Mouse (Mus musculus): Measurements from ENCODE around the gene Olfr1412. TPM values are rescaled to one million over a fixed set of nuclear protein-coding genes. Genes with fewer than 3 reads are reported as not detected.

The Olfr1412 gene
- polyA plus RNA-seq (2016; fragmentation: Nextera tagmentation; extraction: Ambion mirVana), result not detected in 2 replicates

- Histone ChIP-seq H3K27me3 (ENCODE audit: insufficient read depth, poor library complexity, severe bottlenecking) (no peaks in the 10 kb centered on the region), H3K27ac (no peak within 1 kb of the TSS), H3K36me3 (no peaks in the 10 kb centered on the region), H3K4me3 (no peak within 1 kb of the TSS), H3K4me1 (no peaks in the 10 kb centered on the region), H3K9me3 (no peaks in the 10 kb centered on the region)
- WGBS, result 77% methylated on average over 2 of the region's 2 CpGs
- no peak for DNase-seq (ENCODE audit: low spot score)
These were observed at the start of gene Olfr1412 for GRCm38 (mm10) chr1:92585479-92585878. Gene Olfr1412 (plus strand): TSS chr1:92585779.

- H3K4me1 ChIP-seq, result no peaks in the 10 kb centered on the region
- H3K27me3 ChIP-seq (ENCODE audit: insufficient read depth, poor library complexity, severe bottlenecking), result no peaks in the 10 kb centered on the region
- no peaks in the 10 kb centered on the region for H3K9me3 ChIP-seq
- no peak for DNase-seq (ENCODE audit: low spot score)
- H3K4me3 ChIP-seq, result no peak overlapping the region
- H3K36me3 ChIP-seq, result no peaks in the 10 kb centered on the region
- H3K27ac ChIP-seq, result no peak overlapping the region
- 35% methylated on average over 5 of the region's 5 CpGs for WGBS
These were observed 48.6 kb upstream of the Olfr1412 start for GRCm38 (mm10) chr1:92536972-92537371.

GRCm38 (mm10) chr1:92539071-92539470 is 46.5 kb upstream of the Olfr1412 start:
- Histone ChIP-seq H3K27ac (no peak overlapping the region), H3K36me3 (no peaks in the 10 kb centered on the region), H3K4me3 (no peak overlapping the region), H3K9me3 (no peaks in the 10 kb centered on the region), H3K27me3 (ENCODE audit: insufficient read depth, poor library complexity, severe bottlenecking) (no peaks in the 10 kb centered on the region), H3K4me1 (no peaks in the 10 kb centered on the region)
- 42% methylated on average over 2 of the region's 2 CpGs for WGBS
- no peak for DNase-seq (ENCODE audit: low spot score)

GRCm38 (mm10) chr1:92545929-92546328 is 39.6 kb upstream of the Olfr1412 start:
- Histone ChIP-seq H3K4me1 (no peaks in the 10 kb centered on the region), H3K9me3 (no peaks in the 10 kb centered on the region), H3K4me3 (no peak overlapping the region), H3K27ac (no peak overlapping the region), H3K36me3 (no peaks in the 10 kb centered on the region), H3K27me3 (ENCODE audit: insufficient read depth, poor library complexity, severe bottlenecking) (no peaks in the 10 kb centered on the region)
- 80% methylated on average over 2 of the region's 2 CpGs for WGBS
- DNase-seq (ENCODE audit: low spot score), result no peak

GRCm38 (mm10) chr1:92571022-92571421 is 14.6 kb upstream of the Olfr1412 start, which contains the start of gene Olfr1413:
Gene Olfr1413 (plus strand): TSS chr1:92571322.
- DNase-seq (ENCODE audit: low spot score), result no peak
- no peak within 1 kb of the TSS for H3K4me3 ChIP-seq
- no peak within 1 kb of the TSS for H3K27ac ChIP-seq
- no peaks in the 10 kb centered on the region for H3K9me3 ChIP-seq
- 73% methylated on average over 3 of the region's 3 CpGs for WGBS
- no peaks in the 10 kb centered on the region for H3K36me3 ChIP-seq
- H3K27me3 ChIP-seq (ENCODE audit: insufficient read depth, poor library complexity, severe bottlenecking), result no peaks in the 10 kb centered on the region
- H3K4me1 ChIP-seq, result no peaks in the 10 kb centered on the region

- DNase-seq (ENCODE audit: low spot score), result no peak
- Histone ChIP-seq H3K9me3 (no peaks in the 10 kb centered on the region), H3K27ac (no peak within 1 kb of the TSS), H3K4me3 (no peak within 1 kb of the TSS), H3K4me1 (no peaks in the 10 kb centered on the region), H3K36me3 (no peaks in the 10 kb centered on the region), H3K27me3 (ENCODE audit: insufficient read depth, poor library complexity, severe bottlenecking) (no peaks in the 10 kb centered on the region)
These were observed 8.5 kb downstream of the Olfr1412 start, which contains the start of gene Olfr1411 for GRCm38 (mm10) chr1:92594111-92594510. Gene Olfr1411 (plus strand): TSS chr1:92594411.

GRCm38 (mm10) chr1:92596019-92596418 is 10.4 kb downstream of the Olfr1412 start:
- Histone ChIP-seq H3K36me3 (no peaks in the 10 kb centered on the region), H3K27ac (no peak overlapping the region), H3K4me3 (no peak overlapping the region), H3K27me3 (ENCODE audit: insufficient read depth, poor library complexity, severe bottlenecking) (no peaks in the 10 kb centered on the region), H3K9me3 (no peaks in the 10 kb centered on the region), H3K4me1 (no peaks in the 10 kb centered on the region)
- 71% methylated on average over 3 of the region's 3 CpGs for WGBS
- DNase-seq (ENCODE audit: low spot score), result no peak

GRCm38 (mm10) chr1:92605482-92605881 is 19.9 kb downstream of the Olfr1412 start, which contains the start of gene Olfr1410:
Gene Olfr1410 (plus strand): TSS chr1:92605782.
- Histone ChIP-seq H3K27ac (no peak within 1 kb of the TSS), H3K4me1 (no peaks in the 10 kb centered on the region), H3K36me3 (no peaks in the 10 kb centered on the region), H3K9me3 (no peaks in the 10 kb centered on the region), H3K4me3 (no peak within 1 kb of the TSS), H3K27me3 (ENCODE audit: insufficient read depth, poor library complexity, severe bottlenecking) (0 out of 2 replicates have a peak, but pooled peaks cover 4% of the 10 kb centered on the region)
- peak; percentile 51 for DNase-seq (ENCODE audit: low spot score)
- 82% methylated on average over 1 of the region's 1 CpGs for WGBS

- Histone ChIP-seq H3K4me3 (no peak overlapping the region), H3K27me3 (ENCODE audit: insufficient read depth, poor library complexity, severe bottlenecking) (peaks cover 7% of the 10 kb centered on the region; the same call in 1 of the 2 replicates), H3K36me3 (no peaks in the 10 kb centered on the region), H3K9me3 (no peaks in the 10 kb centered on the region), H3K4me1 (no peaks in the 10 kb centered on the region), H3K27ac (no peak overlapping the region)
- WGBS, result 68% methylated on average over 4 of the region's 4 CpGs
- DNase-seq (ENCODE audit: low spot score), result peak; percentile 70
These were observed 22.1 kb downstream of the Olfr1412 start for GRCm38 (mm10) chr1:92607711-92608110.

- peak; percentile 72 for DNase-seq (ENCODE audit: low spot score)
- Histone ChIP-seq H3K36me3 (no peaks in the 10 kb centered on the region), H3K9me3 (no peaks in the 10 kb centered on the region), H3K4me3 (no peak overlapping the region), H3K27ac (no peak overlapping the region), H3K4me1 (no peaks in the 10 kb centered on the region), H3K27me3 (ENCODE audit: insufficient read depth, poor library complexity, severe bottlenecking) (peaks cover 7% of the 10 kb centered on the region; the same call in 1 of the 2 replicates)
- 5% methylated on average over 5 of the region's 5 CpGs for WGBS
These were observed 25.4 kb downstream of the Olfr1412 start for GRCm38 (mm10) chr1:92611008-92611407.

GRCm38 (mm10) chr1:92613175-92613574 is 27.6 kb downstream of the Olfr1412 start:
- Histone ChIP-seq H3K27me3 (ENCODE audit: insufficient read depth, poor library complexity, severe bottlenecking) (peaks cover 13% of the 10 kb centered on the region; the same call in 1 of the 2 replicates), H3K4me3 (no peak overlapping the region), H3K36me3 (no peaks in the 10 kb centered on the region), H3K4me1 (no peaks in the 10 kb centered on the region), H3K27ac (no peak overlapping the region), H3K9me3 (no peaks in the 10 kb centered on the region)
- WGBS, result 47% methylated on average over 4 of the region's 4 CpGs
- DNase-seq (ENCODE audit: low spot score), result no peak

GRCm38 (mm10) chr1:92614516-92614915 is 28.9 kb downstream of the Olfr1412 start:
- DNase-seq (ENCODE audit: low spot score), result no peak
- Histone ChIP-seq H3K9me3 (no peaks in the 10 kb centered on the region), H3K4me1 (no peaks in the 10 kb centered on the region), H3K27me3 (ENCODE audit: insufficient read depth, poor library complexity, severe bottlenecking) (peaks cover 19% of the 10 kb centered on the region; the same call in 1 of the 2 replicates), H3K4me3 (no peak overlapping the region), H3K27ac (no peak overlapping the region), H3K36me3 (no peaks in the 10 kb centered on the region)
- WGBS, result 16% methylated on average over 1 of the region's 1 CpGs

GRCm38 (mm10) chr1:92616046-92616445 is 30.5 kb downstream of the Olfr1412 start:
- 69% methylated on average over 1 of the region's 1 CpGs for WGBS
- H3K4me1 ChIP-seq, result no peaks in the 10 kb centered on the region

GRCm38 (mm10) chr1:92617488-92617887 is 31.9 kb downstream of the Olfr1412 start, which contains the start of gene Olfr12:
Gene Olfr12 (plus strand): TSS chr1:92617788.
- Histone ChIP-seq H3K27ac (no peak within 1 kb of the TSS), H3K4me3 (no peak within 1 kb of the TSS), H3K36me3 (no peaks in the 10 kb centered on the region), H3K9me3 (no peaks in the 10 kb centered on the region), H3K27me3 (ENCODE audit: insufficient read depth, poor library complexity, severe bottlenecking) (peaks cover 19% of the 10 kb centered on the region), H3K4me1 (no peaks in the 10 kb centered on the region)
- 74% methylated on average over 2 of the region's 2 CpGs for WGBS
- no peak for DNase-seq (ENCODE audit: low spot score)

More at GRCm38 (mm10) chr1:92616046-92616445, 30.5 kb downstream of the Olfr1412 start:
- Histone ChIP-seq H3K4me3 (no peak overlapping the region), H3K27me3 (ENCODE audit: insufficient read depth, poor library complexity, severe bottlenecking) (peaks cover 23% of the 10 kb centered on the region; the same call in 1 of the 2 replicates), H3K27ac (no peak overlapping the region), H3K36me3 (no peaks in the 10 kb centered on the region), H3K9me3 (no peaks in the 10 kb centered on the region)
- DNase-seq (ENCODE audit: low spot score), result peak; percentile 43

Measured in heart, embryonic 10.5 days (tissue).